Mouse (Mus musculus): Measurements from ENCODE around the gene Gm13889. TPM values are rescaled to one million over a fixed set of nuclear protein-coding genes. Genes with fewer than 3 reads are reported as not detected.

Gm13889 gene
- polyA plus RNA-seq, 1 experiment from 2014 or later: 7.1 TPM

- peak; percentile 75 for ATAC-seq
- 73% methylated on average over 10 of the region's 10 CpGs for WGBS
Measured at GRCm38 (mm10) chr2:93911942-93912341, 45.1 kb downstream of the Gm13889 start.

GRCm38 (mm10) chr2:93909716-93910115 is 47.3 kb downstream of the Gm13889 start:
- H3K4me2 ChIP-seq (ENCODE audit: low read length): no peak overlapping the region
- H3K4me3 ChIP-seq (ENCODE audit: low read length): no peak overlapping the region
- no peak overlapping the region for H3K27ac ChIP-seq (ENCODE audit: low read depth, low read length)
- no peak for ATAC-seq
- 54% methylated on average over 5 of the region's 5 CpGs for WGBS
- H3K4me1 ChIP-seq (ENCODE audit: control insufficient read depth, insufficient read depth, low read depth, low read length): peaks cover 19% of the 10 kb centered on the region
- H3K36me3 ChIP-seq (ENCODE audit: control insufficient read depth, insufficient read depth, low read length): no peaks in the 10 kb centered on the region
- H3K9me3 ChIP-seq (ENCODE audit: control insufficient read depth, low read length): no peaks in the 10 kb centered on the region
- no peak overlapping the region for H3K9ac ChIP-seq (ENCODE audit: low read depth, low read length)
- no peaks in the 10 kb centered on the region for H3K27me3 ChIP-seq (replicated peaks; ENCODE audit: control insufficient read depth, insufficient read depth, low read length)

More at GRCm38 (mm10) chr2:93911942-93912341, 45.1 kb downstream of the Gm13889 start:
- Histone ChIP-seq H3K36me3 (ENCODE audit: control insufficient read depth, insufficient read depth, low read length) (no peaks in the 10 kb centered on the region), H3K4me2 (ENCODE audit: low read length) (no peak overlapping the region), H3K9ac (ENCODE audit: low read depth, low read length) (no peak overlapping the region), H3K4me3 (ENCODE audit: low read length) (no peak overlapping the region), H3K9me3 (ENCODE audit: control insufficient read depth, low read length) (no peaks in the 10 kb centered on the region), H3K4me1 (ENCODE audit: control insufficient read depth, insufficient read depth, low read depth, low read length) (peaks cover 14% of the 10 kb centered on the region), H3K27ac (ENCODE audit: low read depth, low read length) (no peak overlapping the region), H3K27me3 (replicated peaks; ENCODE audit: control insufficient read depth, insufficient read depth, low read length) (no peaks in the 10 kb centered on the region)

- no peak overlapping the region for H3K4me2 ChIP-seq (ENCODE audit: low read length)
- no peak overlapping the region for H3K9ac ChIP-seq (ENCODE audit: low read depth, low read length)
- H3K4me1 ChIP-seq (ENCODE audit: control insufficient read depth, insufficient read depth, low read depth, low read length): peaks cover 19% of the 10 kb centered on the region
- H3K36me3 ChIP-seq (ENCODE audit: control insufficient read depth, insufficient read depth, low read length): no peaks in the 10 kb centered on the region
- H3K9me3 ChIP-seq (ENCODE audit: control insufficient read depth, low read length): no peaks in the 10 kb centered on the region
- 47% methylated on average over 9 of the region's 9 CpGs for WGBS
- no peak overlapping the region for H3K4me3 ChIP-seq (ENCODE audit: low read length)
- no peaks in the 10 kb centered on the region for H3K27me3 ChIP-seq (replicated peaks; ENCODE audit: control insufficient read depth, insufficient read depth, low read length)
- H3K27ac ChIP-seq (ENCODE audit: low read depth, low read length): peak overlapping the region; percentile 20
- peak; percentile 65 for ATAC-seq
Measured at GRCm38 (mm10) chr2:93907519-93908294, 49.3 kb downstream of the Gm13889 start.

GRCm38 (mm10) chr2:93906316-93906715 is 50.7 kb downstream of the Gm13889 start:
- no peak overlapping the region for H3K27ac ChIP-seq (ENCODE audit: low read depth, low read length)

More at GRCm38 (mm10) chr2:93906316-93906715, 50.7 kb downstream of the Gm13889 start:
- Histone ChIP-seq H3K9ac (ENCODE audit: low read depth, low read length) (no peak overlapping the region; the same call in 1 of the 2 replicates), H3K9me3 (ENCODE audit: control insufficient read depth, low read length) (no peaks in the 10 kb centered on the region), H3K4me1 (ENCODE audit: control insufficient read depth, insufficient read depth, low read depth, low read length) (peaks cover 19% of the 10 kb centered on the region), H3K27me3 (replicated peaks; ENCODE audit: control insufficient read depth, insufficient read depth, low read length) (no peaks in the 10 kb centered on the region), H3K4me2 (ENCODE audit: low read length) (no peak overlapping the region), H3K4me3 (ENCODE audit: low read length) (no peak overlapping the region), H3K36me3 (ENCODE audit: control insufficient read depth, insufficient read depth, low read length) (no peaks in the 10 kb centered on the region)
- ATAC-seq: no peak
- 42% methylated on average over 4 of the region's 4 CpGs for WGBS

Other genes with a start within 250 kb of the Gm13889 start
- 68.2 and 81.9 TPM in 2 replicates for gene Ext2, start 134.6 kb downstream of the Gm13889 start, polyA plus RNA-seq (2015; fragmentation: Nextera tagmentation; extraction: Ambion mirVana)
- 4.0 and 6.3 TPM in 2 replicates for gene Accs, start 107.3 kb downstream of the Gm13889 start, polyA plus RNA-seq (2015; fragmentation: Nextera tagmentation; extraction: Ambion mirVana)
- gene Accsl, start 88.0 kb downstream of the Gm13889 start, polyA plus RNA-seq (2015; fragmentation: Nextera tagmentation; extraction: Ambion mirVana): 0.40 TPM in 1 of 2 replicates, not detected in the other
- not detected in 2 replicates for gene Gm27027, start 39.2 kb upstream of the Gm13889 start, polyA plus RNA-seq (2015; fragmentation: Nextera tagmentation; extraction: Ambion mirVana)
- 43.6 and 44.7 TPM in 2 replicates for gene Alkbh3, start 53.6 kb upstream of the Gm13889 start, polyA plus RNA-seq (2015; fragmentation: Nextera tagmentation; extraction: Ambion mirVana)
- gene Hsd17b12, start 200.8 kb upstream of the Gm13889 start, polyA plus RNA-seq (2015; fragmentation: Nextera tagmentation; extraction: Ambion mirVana): 162 and 171 TPM in 2 replicates